Mouse (Mus musculus) megakaryocyte, embryonic 14.5 days (primary cell): ENCODE measurements at regions not wholly inside any gene's neighbourhood (a gene's known extent, or its start where the extent isn't known, plus 50 kb on each side); places are given as distances from the start of the nearest gene placed in this dataset.

Experiments
- H3K27me3 ChIP-seq: replicated peaks from 2 replicates; pipeline ENCODE3; 2012; ENCODE audit warnings: inconsistent platforms
- H3K36me3 ChIP-seq: replicated peaks from 2 replicates; pipeline ENCODE3; 2012; ENCODE audit warnings: low read length, inconsistent platforms, mixed read lengths
- H3K4me1 ChIP-seq: 2 replicates; pipeline ENCODE4 v1.6.1; 2012; ENCODE audit warnings: inconsistent platforms
- H3K4me3 ChIP-seq: replicated peaks from 2 replicates; pipeline ENCODE3; 2012; ENCODE audit warnings: moderate library complexity, mild to moderate bottlenecking, inconsistent platforms
- H3K9me3 ChIP-seq: 2 replicates; pipeline ENCODE4 v1.6.1; 2012; ENCODE audit warnings: inconsistent platforms
- FLI1 ChIP-seq: IDR thresholded peaks from 2 replicates; pipeline ENCODE4 v1.6.1; 2012; ENCODE audit warnings: low read length, inconsistent platforms, mixed read lengths
- GATA1 ChIP-seq: IDR thresholded peaks from 3 replicates; pipeline ENCODE4 v1.6.1; 2012; ENCODE audit warnings: mixed read lengths, low read length, inconsistent platforms, borderline replicate concordance

- no peak for TF ChIP-seq GATA1
- TF ChIP-seq FLI1: no peak
- Histone ChIP-seq H3K36me3 (no peaks in the 10 kb centered on the region), H3K4me1 (peaks cover 19% of the 10 kb centered on the region), H3K27me3 (no peaks in the 10 kb centered on the region), H3K9me3 (no peaks in the 10 kb centered on the region), H3K4me3 (no peak overlapping the region)
Observed at GRCm38 (mm10) chr14:114839340-114839903, 252.6 kb upstream of the Gpc5 start.

- Histone ChIP-seq H3K4me1 (peaks cover 20% of the 10 kb centered on the region), H3K9me3 (no peaks in the 10 kb centered on the region), H3K4me3 (no peak overlapping the region), H3K36me3 (no peaks in the 10 kb centered on the region), H3K27me3 (no peaks in the 10 kb centered on the region)
- TF ChIP-seq FLI1 (no peak), GATA1 (no peak)
Observed at GRCm38 (mm10) chr14:114840766-114841165, 251.2 kb upstream of the Gpc5 start.

- no peak for TF ChIP-seq GATA1
- TF ChIP-seq FLI1: no peak
- no peak overlapping the region for H3K4me3 ChIP-seq
Observed at GRCm38 (mm10) chr14:114841552-114841951, 250.5 kb upstream of the Gpc5 start.

GRCm38 (mm10) chr14:114842327-114842726, 249.7 kb upstream of the Gpc5 start:
- Histone ChIP-seq H3K27me3 (no peaks in the 10 kb centered on the region), H3K4me3 (no peak overlapping the region), H3K4me1 (peaks cover 24% of the 10 kb centered on the region), H3K36me3 (no peaks in the 10 kb centered on the region), H3K9me3 (no peaks in the 10 kb centered on the region)
- TF ChIP-seq FLI1: no peak
- TF ChIP-seq GATA1: no peak

More at GRCm38 (mm10) chr14:114841552-114841951, 250.5 kb upstream of the Gpc5 start:
- Histone ChIP-seq H3K4me1 (peaks cover 24% of the 10 kb centered on the region), H3K9me3 (no peaks in the 10 kb centered on the region), H3K27me3 (no peaks in the 10 kb centered on the region), H3K36me3 (no peaks in the 10 kb centered on the region)

GRCm38 (mm10) chr14:114843105-114843743, 248.8 kb upstream of the Gpc5 start:
- no peak for TF ChIP-seq GATA1
- no peak for TF ChIP-seq FLI1
- no peaks in the 10 kb centered on the region for H3K27me3 ChIP-seq
- no peaks in the 10 kb centered on the region for H3K36me3 ChIP-seq
- H3K4me3 ChIP-seq: no peak overlapping the region
- H3K9me3 ChIP-seq: no peaks in the 10 kb centered on the region
- peaks cover 24% of the 10 kb centered on the region for H3K4me1 ChIP-seq

GRCm38 (mm10) chr14:114854324-114855054, 237.5 kb upstream of the Gpc5 start:
- H3K36me3 ChIP-seq: no peaks in the 10 kb centered on the region
- peaks cover 12% of the 10 kb centered on the region for H3K4me1 ChIP-seq
- no peaks in the 10 kb centered on the region for H3K27me3 ChIP-seq
- no peak for TF ChIP-seq FLI1
- no peak for TF ChIP-seq GATA1
- H3K4me3 ChIP-seq: no peak overlapping the region
- H3K9me3 ChIP-seq: no peaks in the 10 kb centered on the region

GRCm38 (mm10) chr14:114855055-114855740, 236.8 kb upstream of the Gpc5 start:
- TF ChIP-seq GATA1: no peak
- no peak for TF ChIP-seq FLI1
- no peaks in the 10 kb centered on the region for H3K9me3 ChIP-seq
- no peaks in the 10 kb centered on the region for H3K36me3 ChIP-seq
- H3K4me1 ChIP-seq: peaks cover 16% of the 10 kb centered on the region
- no peak overlapping the region for H3K4me3 ChIP-seq
- H3K27me3 ChIP-seq: no peaks in the 10 kb centered on the region

GRCm38 (mm10) chr14:114855746-114856145, 236.3 kb upstream of the Gpc5 start:
- Histone ChIP-seq H3K4me3 (no peak overlapping the region), H3K9me3 (no peaks in the 10 kb centered on the region), H3K36me3 (no peaks in the 10 kb centered on the region), H3K27me3 (no peaks in the 10 kb centered on the region), H3K4me1 (peaks cover 20% of the 10 kb centered on the region)
- TF ChIP-seq GATA1: no peak
- TF ChIP-seq FLI1: no peak

- Histone ChIP-seq H3K27me3 (no peaks in the 10 kb centered on the region), H3K4me1 (peaks cover 26% of the 10 kb centered on the region), H3K9me3 (no peaks in the 10 kb centered on the region), H3K4me3 (no peak overlapping the region), H3K36me3 (no peaks in the 10 kb centered on the region)
- TF ChIP-seq FLI1: no peak
- no peak for TF ChIP-seq GATA1
Observed at GRCm38 (mm10) chr14:114856243-114857031, 235.6 kb upstream of the Gpc5 start.
